Mouse (Mus musculus): ENCODE measurements at regions not wholly inside any gene's neighbourhood (a gene's known extent, or its start where the extent isn't known, plus 50 kb on each side); places are given as distances from the start of the nearest gene placed in this dataset.
A peak's percentile ranks its signal among the peaks of the same experiment; 100 is the strongest.

DNA sequence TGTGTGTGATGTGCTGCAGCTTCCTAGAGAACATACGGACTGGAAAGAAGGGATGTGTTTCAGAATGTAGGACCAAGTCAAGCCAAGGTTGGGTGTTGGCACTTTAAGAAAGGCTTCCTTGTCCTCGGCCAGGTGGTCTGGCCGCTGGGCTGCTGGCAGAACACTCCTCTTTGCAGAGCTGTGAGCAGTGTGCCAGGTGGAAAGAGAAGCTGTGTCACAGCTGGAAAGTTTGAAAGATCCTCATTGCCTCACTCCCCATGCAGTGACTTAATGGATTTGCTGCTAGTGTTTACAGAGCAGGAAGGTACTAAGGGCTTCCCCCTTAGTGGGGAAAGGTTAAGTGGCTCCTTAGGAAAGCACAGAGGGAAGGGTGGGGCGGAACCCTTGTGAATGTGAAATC is 269.2 kb upstream of the Ptger4 start:
- 62% methylated on average over 4 of the region's 4 CpGs for WGBS
- Histone ChIP-seq H3K4me3 (replicated peaks) (no peak overlapping the region), H3K9ac (replicated peaks) (no peak overlapping the region), H3K27ac (no peak overlapping the region), H3K27me3 (no peaks in the 10 kb centered on the region), H3K36me3 (no peaks in the 10 kb centered on the region), H3K4me1 (replicated peaks) (no peaks in the 10 kb centered on the region), H3K4me2 (replicated peaks) (no peak overlapping the region), H3K9me3 (no peaks in the 10 kb centered on the region)
- no peak for ATAC-seq

DNA sequence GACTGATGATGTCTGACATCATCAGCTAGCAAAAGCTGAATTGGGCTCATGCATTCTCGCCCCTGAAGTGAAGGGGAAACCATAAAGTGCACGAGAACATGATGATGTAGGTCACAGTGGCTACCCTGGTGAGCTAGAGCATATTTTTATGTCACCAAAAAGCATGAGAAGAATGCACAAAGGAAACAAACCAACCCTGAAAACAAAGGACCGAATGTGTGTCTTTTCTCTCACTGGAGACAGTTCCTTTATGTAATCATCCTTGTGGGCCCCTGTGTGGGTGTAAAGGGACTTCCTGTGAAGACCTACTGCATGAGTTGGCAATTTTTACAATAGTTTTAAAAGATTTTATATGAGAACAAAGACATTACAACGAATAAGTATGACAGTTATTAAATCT is 270.2 kb upstream of the Ptger4 start:
- Histone ChIP-seq H3K27me3 (no peaks in the 10 kb centered on the region), H3K4me3 (replicated peaks) (no peak overlapping the region), H3K9me3 (no peaks in the 10 kb centered on the region), H3K9ac (replicated peaks) (no peak overlapping the region), H3K27ac (no peak overlapping the region), H3K4me1 (replicated peaks) (no peaks in the 10 kb centered on the region), H3K4me2 (replicated peaks) (no peak overlapping the region), H3K36me3 (no peaks in the 10 kb centered on the region)
- ATAC-seq = no peak
- WGBS = 60% methylated on average over 4 of the region's 4 CpGs

GRCm38 (mm10) chr15:5517244-5517966 is 273.4 kb upstream of the Ptger4 start:
- Histone ChIP-seq H3K4me3 (replicated peaks) (no peak overlapping the region), H3K27me3 (no peaks in the 10 kb centered on the region), H3K9ac (replicated peaks) (no peak overlapping the region), H3K9me3 (no peaks in the 10 kb centered on the region), H3K27ac (no peak overlapping the region), H3K36me3 (no peaks in the 10 kb centered on the region), H3K4me2 (replicated peaks) (no peak overlapping the region), H3K4me1 (replicated peaks) (no peaks in the 10 kb centered on the region)
- ATAC-seq = no peak
- 87% methylated on average over 10 of the region's 10 CpGs for WGBS

DNA sequence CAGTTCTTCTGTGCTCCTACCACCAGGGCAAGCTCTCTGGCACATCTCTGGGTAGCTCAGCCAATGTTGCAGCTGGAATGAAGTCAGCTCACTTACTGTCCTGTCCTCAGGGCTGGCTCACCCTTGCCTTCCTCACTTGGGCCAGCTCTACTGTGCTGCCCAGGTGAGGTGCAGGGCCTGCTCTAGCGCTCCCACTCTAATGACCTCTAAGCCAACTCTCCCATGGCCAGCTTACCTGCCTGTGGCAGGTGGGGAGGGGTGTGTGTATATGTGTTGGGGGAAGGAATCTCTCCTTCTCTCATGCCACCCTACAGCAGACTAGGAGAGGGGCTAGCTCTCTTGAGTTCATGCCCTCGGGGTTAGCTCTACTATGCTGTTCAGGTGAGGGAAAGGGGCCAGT is 275.6 kb upstream of the Ptger4 start:
- ATAC-seq = peak; percentile 53
- no peaks in the 10 kb centered on the region for H3K4me1 ChIP-seq (replicated peaks)

DNA sequence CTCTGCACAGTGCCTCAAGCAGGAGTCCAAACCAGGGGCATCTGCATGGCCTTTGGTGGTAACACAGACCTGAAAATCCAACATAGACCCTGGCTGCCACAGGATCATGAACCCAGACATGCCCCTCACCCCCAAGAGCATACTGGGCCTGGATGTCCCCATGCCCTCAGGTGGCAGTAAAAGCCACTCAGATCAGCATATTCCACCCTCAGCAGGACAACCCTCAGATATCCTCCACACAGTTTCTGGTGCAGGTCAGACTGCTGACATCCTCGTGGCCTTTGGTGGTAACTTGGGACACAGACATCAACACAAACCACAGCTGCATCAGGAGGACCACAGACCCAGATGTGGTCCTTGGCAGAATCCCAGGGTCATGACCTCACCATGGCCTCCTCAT is 276.0 kb upstream of the Ptger4 start:
- Histone ChIP-seq H3K9me3 (no peaks in the 10 kb centered on the region), H3K9ac (replicated peaks) (no peak overlapping the region), H3K4me2 (replicated peaks) (no peak overlapping the region), H3K4me3 (replicated peaks) (no peak overlapping the region), H3K27ac (no peak overlapping the region), H3K36me3 (no peaks in the 10 kb centered on the region), H3K4me1 (replicated peaks) (no peaks in the 10 kb centered on the region), H3K27me3 (no peaks in the 10 kb centered on the region)
- no peak for ATAC-seq
- 95% methylated on average over 1 of the region's 1 CpGs for WGBS

More for the DNA sequence above, 275.6 kb upstream of the Ptger4 start:
- Histone ChIP-seq H3K9me3 (no peaks in the 10 kb centered on the region), H3K4me2 (replicated peaks) (no peak overlapping the region), H3K36me3 (no peaks in the 10 kb centered on the region), H3K27ac (no peak overlapping the region), H3K4me3 (replicated peaks) (no peak overlapping the region), H3K27me3 (no peaks in the 10 kb centered on the region), H3K9ac (replicated peaks) (no peak overlapping the region)
- 82% methylated on average over 2 of the region's 2 CpGs for WGBS

GRCm38 (mm10) chr15:5528619-5529018 is 284.6 kb upstream of the Ptger4 start:
- ATAC-seq = no peak
- H3K27me3 ChIP-seq = no peaks in the 10 kb centered on the region
- no peak overlapping the region for H3K9ac ChIP-seq (replicated peaks)
- no peak overlapping the region for H3K27ac ChIP-seq
- H3K4me3 ChIP-seq (replicated peaks) = no peak overlapping the region
- WGBS = 81% methylated on average over 6 of the region's 6 CpGs
- no peaks in the 10 kb centered on the region for H3K9me3 ChIP-seq
- H3K36me3 ChIP-seq = no peaks in the 10 kb centered on the region
- H3K4me2 ChIP-seq (replicated peaks) = no peak overlapping the region
- H3K4me1 ChIP-seq (replicated peaks) = no peaks in the 10 kb centered on the region

- Histone ChIP-seq H3K9me3 (no peaks in the 10 kb centered on the region), H3K9ac (replicated peaks) (no peak overlapping the region)
Measured at GRCm38 (mm10) chr15:5533656-5534055, 289.7 kb upstream of the Ptger4 start.

DNA sequence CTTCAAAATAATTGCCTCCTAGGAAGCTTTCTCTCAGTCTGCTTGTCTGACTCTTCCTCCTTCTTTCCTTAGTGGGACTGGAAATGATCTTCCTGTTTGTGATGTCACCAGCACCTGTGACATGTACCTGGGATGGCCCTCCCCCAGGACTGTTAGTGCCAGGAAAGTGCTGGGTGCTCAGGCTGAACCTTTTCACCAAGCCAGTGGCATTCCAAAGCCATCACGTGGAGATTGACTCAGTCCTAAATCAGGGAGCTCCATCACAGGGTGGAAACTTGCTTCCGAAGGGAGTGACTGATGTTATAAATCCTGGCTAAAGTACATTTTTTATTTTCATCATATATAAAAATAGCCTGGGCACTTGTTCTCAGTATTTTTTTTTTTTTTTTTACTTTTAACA is 293.4 kb upstream of the Ptger4 start:
- no peaks in the 10 kb centered on the region for H3K9me3 ChIP-seq
- no peak overlapping the region for H3K9ac ChIP-seq (replicated peaks)
- no peaks in the 10 kb centered on the region for H3K27me3 ChIP-seq
- 73% methylated on average over 2 of the region's 2 CpGs for WGBS
- no peak overlapping the region for H3K4me3 ChIP-seq (replicated peaks)
- H3K36me3 ChIP-seq = no peaks in the 10 kb centered on the region
- ATAC-seq = no peak
- no peaks in the 10 kb centered on the region for H3K4me1 ChIP-seq (replicated peaks)
- no peak overlapping the region for H3K27ac ChIP-seq
- no peak overlapping the region for H3K4me2 ChIP-seq (replicated peaks)

More at GRCm38 (mm10) chr15:5533656-5534055, 289.7 kb upstream of the Ptger4 start:
- no peaks in the 10 kb centered on the region for H3K36me3 ChIP-seq
- no peak overlapping the region for H3K4me3 ChIP-seq (replicated peaks)
- no peak for ATAC-seq
- no peaks in the 10 kb centered on the region for H3K27me3 ChIP-seq
- no peak overlapping the region for H3K4me2 ChIP-seq (replicated peaks)
- H3K27ac ChIP-seq = no peak overlapping the region
- H3K4me1 ChIP-seq (replicated peaks) = no peaks in the 10 kb centered on the region

GRCm38 (mm10) chr15:5539301-5539928 is 295.4 kb upstream of the Ptger4 start:
- ATAC-seq = no peak
- H3K9ac ChIP-seq (replicated peaks) = no peak overlapping the region
- 94% methylated on average over 4 of the region's 4 CpGs for WGBS
- H3K27me3 ChIP-seq = no peaks in the 10 kb centered on the region
- no peak overlapping the region for H3K4me3 ChIP-seq (replicated peaks)
- no peak overlapping the region for H3K27ac ChIP-seq
- H3K4me1 ChIP-seq (replicated peaks) = no peaks in the 10 kb centered on the region
- no peak overlapping the region for H3K4me2 ChIP-seq (replicated peaks)
- no peaks in the 10 kb centered on the region for H3K9me3 ChIP-seq
- no peaks in the 10 kb centered on the region for H3K36me3 ChIP-seq

GRCm38 (mm10) chr15:5554526-5554925 is 310.5 kb upstream of the Ptger4 start:
- 79% methylated on average over 4 of the region's 4 CpGs for WGBS
- H3K36me3 ChIP-seq = no peaks in the 10 kb centered on the region
- H3K27me3 ChIP-seq = no peaks in the 10 kb centered on the region
- ATAC-seq = no peak
- H3K4me1 ChIP-seq (replicated peaks) = no peaks in the 10 kb centered on the region
- H3K4me3 ChIP-seq (replicated peaks) = no peak overlapping the region
- no peaks in the 10 kb centered on the region for H3K9me3 ChIP-seq
- no peak overlapping the region for H3K9ac ChIP-seq (replicated peaks)
- H3K27ac ChIP-seq = no peak overlapping the region
- H3K4me2 ChIP-seq (replicated peaks) = no peak overlapping the region

- WGBS = 86% methylated on average over 4 of the region's 4 CpGs
- Histone ChIP-seq H3K9ac (replicated peaks) (no peak overlapping the region), H3K9me3 (no peaks in the 10 kb centered on the region), H3K36me3 (no peaks in the 10 kb centered on the region), H3K27me3 (no peaks in the 10 kb centered on the region), H3K4me1 (replicated peaks) (no peaks in the 10 kb centered on the region), H3K4me3 (replicated peaks) (no peak overlapping the region), H3K27ac (no peak overlapping the region), H3K4me2 (replicated peaks) (no peak overlapping the region)
- ATAC-seq = no peak
Measured at GRCm38 (mm10) chr15:5554926-5555325, 310.9 kb upstream of the Ptger4 start.

- no peak overlapping the region for H3K27ac ChIP-seq
- H3K27me3 ChIP-seq = no peaks in the 10 kb centered on the region
- ATAC-seq = no peak
- H3K4me1 ChIP-seq (replicated peaks) = no peaks in the 10 kb centered on the region
- no peak overlapping the region for H3K9ac ChIP-seq (replicated peaks)
- no peak overlapping the region for H3K4me3 ChIP-seq (replicated peaks)
- H3K36me3 ChIP-seq = no peaks in the 10 kb centered on the region
- 88% methylated on average over 7 of the region's 7 CpGs for WGBS
- no peaks in the 10 kb centered on the region for H3K9me3 ChIP-seq
- H3K4me2 ChIP-seq (replicated peaks) = no peak overlapping the region
Measured at GRCm38 (mm10) chr15:5555381-5556066, 311.5 kb upstream of the Ptger4 start.
